Mouse (Mus musculus) erythroblast, adult 5-6 weeks (primary cell): Measurements from ENCODE around the gene Krtap10-10. TPM values are rescaled to one million over a fixed set of nuclear protein-coding genes. Genes with fewer than 3 reads are reported as not detected.
A peak's percentile ranks its signal among the peaks of the same experiment; 100 is the strongest.
"Not testable (repeated sequence)": the region's sequence is repeated elsewhere in the genome, so short reads cannot be mapped to it uniquely, and the experiment has no call there.

Source experiments
- ATAC-seq: replicated peaks from 2 replicates; pipeline ENCODE4 v1.8.0; 2016; ENCODE audit warnings: moderate number of reproducible peaks, mild to moderate bottlenecking, moderate TSS enrichment, inconsistent platforms; ENCODE audit not compliant: poor library complexity, low FRiP score, severe bottlenecking
- total RNA-seq, 2 experiments: library from RNA; stranded (forward) in 1 of 2; stranded (reverse) in 1 of 2; fragments of 150-400 nt in 1 of 2; fragments of 200-764, 138-1000 nt in 1 of 2; gene quantifications; 2 replicates each; pipeline versions ENCODE4 v1.2.3 to v1.2.4; 2015 to 2017; ENCODE audit warnings: low replicate concordance in 2 of 2

Krtap10-10 gene
- total RNA-seq (2015; ENCODE audit: low replicate concordance), result not detected in 2 replicates
- total RNA-seq (2017; ENCODE audit: low replicate concordance), result not detected in 2 replicates

GRCm38 (mm10) chr10:77835647-77836046 lies at the start of gene Krtap10-10:
TSS of gene Krtap10-10 (plus strand) at chr10:77835947.
- ATAC-seq, result no peak

GRCm38 (mm10) chr10:77787876-77788275 lies 47.9 kb upstream of the Krtap10-10 start, which contains the start of gene Gm7137:
TSS of gene Gm7137 (minus strand) at chr10:77788200.
- not testable (repeated sequence) for ATAC-seq

- ATAC-seq, result no peak
Measured at GRCm38 (mm10) chr10:77788621-77789020, 47.1 kb upstream of the Krtap10-10 start.

- ATAC-seq, result no peak
Measured at GRCm38 (mm10) chr10:77794976-77795375, 40.8 kb upstream of the Krtap10-10 start, which contains the start of gene Gm9639. TSS of gene Gm9639 (minus strand) at chr10:77795076.

- no peak for ATAC-seq
Measured at GRCm38 (mm10) chr10:77797677-77798076, 38.1 kb upstream of the Krtap10-10 start.

GRCm38 (mm10) chr10:77798164-77798920 lies 37.4 kb upstream of the Krtap10-10 start:
- ATAC-seq, result not testable (repeated sequence)

- no peak for ATAC-seq
Measured at GRCm38 (mm10) chr10:77798921-77799508, 36.7 kb upstream of the Krtap10-10 start, which contains the start of gene Gm19668. TSS of gene Gm19668 (minus strand) at chr10:77799133.

GRCm38 (mm10) chr10:77804095-77804494 lies 31.7 kb upstream of the Krtap10-10 start:
- no peak for ATAC-seq

- no peak for ATAC-seq
Measured at GRCm38 (mm10) chr10:77811743-77812142, 24.0 kb upstream of the Krtap10-10 start, which contains the start of gene Gm9507. TSS of gene Gm9507 (minus strand) at chr10:77811843.

GRCm38 (mm10) chr10:77814382-77814781 lies 21.4 kb upstream of the Krtap10-10 start, which contains the start of gene Gm2696:
TSS of gene Gm2696 (plus strand) at chr10:77814682.
- ATAC-seq, result no peak

- ATAC-seq, result 0 out of 2 replicates have a peak, but pooled peaks have one; percentile 37
Measured at GRCm38 (mm10) chr10:77815514-77815913, 20.2 kb upstream of the Krtap10-10 start.

GRCm38 (mm10) chr10:77818523-77818922 lies 17.2 kb upstream of the Krtap10-10 start:
- peak; percentile 39; the same call in 1 of the 2 replicates for ATAC-seq

GRCm38 (mm10) chr10:77819203-77819602 lies 16.5 kb upstream of the Krtap10-10 start:
- ATAC-seq, result no peak

- no peak for ATAC-seq
Measured at GRCm38 (mm10) chr10:77826951-77827350, 8.8 kb upstream of the Krtap10-10 start, which contains the start of gene Krtap10-4. TSS of gene Krtap10-4 (minus strand) at chr10:77827095.

GRCm38 (mm10) chr10:77839006-77839405 lies 3.3 kb downstream of the Krtap10-10 start:
- no peak for ATAC-seq

GRCm38 (mm10) chr10:77846503-77846902 lies 10.8 kb downstream of the Krtap10-10 start, which contains the start of gene Gm36176:
TSS of gene Gm36176 (plus strand) at chr10:77846803.
- no peak for ATAC-seq

GRCm38 (mm10) chr10:77846961-77847360 lies 11.2 kb downstream of the Krtap10-10 start:
- ATAC-seq, result no peak

- no peak for ATAC-seq
Measured at GRCm38 (mm10) chr10:77847538-77847937, 11.8 kb downstream of the Krtap10-10 start.

GRCm38 (mm10) chr10:77852559-77852958 lies 16.8 kb downstream of the Krtap10-10 start, which contains the start of gene Gm10318:
TSS of gene Gm10318 (plus strand) at chr10:77852859.
- no peak for ATAC-seq

- ATAC-seq, result no peak
Measured at GRCm38 (mm10) chr10:77861675-77862074, 25.9 kb downstream of the Krtap10-10 start, which contains the start of gene Gm3285. TSS of gene Gm3285 (plus strand) at chr10:77861975.
